Mouse (Mus musculus) spleen, adult 18-20 months (tissue): ENCODE measurements around the gene Gm10229.
"Not testable (repeated sequence)": the region's sequence is repeated elsewhere in the genome, so short reads cannot be mapped to it uniquely, and the experiment has no call there.

Experiments used
- DNase-seq, 2 experiments: peaks; one replicate each; pipeline ENCODE4 v3.0.0; 2022; ENCODE audit warnings: mixed read lengths in 2 of 2

The Gm10229 gene

DNA sequence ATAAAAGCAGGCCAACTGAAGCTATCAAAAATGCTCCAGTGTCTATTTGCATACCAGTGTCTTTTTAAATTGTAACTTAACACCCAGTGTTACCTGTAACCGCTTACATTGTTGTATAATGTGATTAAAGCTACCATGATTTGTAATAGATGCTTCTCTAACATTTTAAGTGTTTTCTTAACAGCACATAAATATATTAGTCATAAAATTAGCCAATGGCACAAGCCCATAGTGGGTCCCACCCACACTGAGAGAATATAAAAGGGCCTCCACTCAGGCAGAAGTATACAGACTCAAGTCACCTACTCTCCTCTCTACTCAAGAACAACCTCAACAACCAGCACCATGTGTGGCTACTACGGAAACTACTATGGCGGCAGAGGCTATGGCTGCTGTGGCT, at the start of gene Gm10229:
Gene Gm10229, plus strand, starts transcription at position 301 of the 400 bp plus-strand sequence.
- DNase-seq = not testable (repeated sequence)

DNA sequence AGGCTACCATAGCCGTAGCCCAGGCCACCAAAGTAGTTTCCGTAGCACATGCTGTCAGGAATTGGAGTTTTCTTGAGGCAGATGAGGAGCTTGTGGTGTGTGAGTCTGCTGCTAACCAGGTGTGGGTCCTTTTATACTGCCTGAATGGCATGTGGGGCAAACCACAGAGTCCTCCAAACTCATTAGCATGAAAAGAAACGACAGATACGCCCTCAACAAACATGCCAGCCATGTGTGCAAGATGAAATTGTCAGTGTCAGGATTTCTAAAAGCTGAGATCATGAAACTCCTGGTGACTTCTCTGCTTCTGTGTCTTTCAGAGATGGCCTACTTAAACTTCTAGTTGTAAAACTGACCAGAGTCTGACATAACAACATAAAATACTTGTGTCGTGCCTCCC, 4.4 kb upstream of the Gm10229 start, which contains the start of gene Krtap22-2:
Gene Krtap22-2, minus strand, starts transcription at position 101 of the 400 bp plus-strand sequence.
- no peak for DNase-seq

DNA sequence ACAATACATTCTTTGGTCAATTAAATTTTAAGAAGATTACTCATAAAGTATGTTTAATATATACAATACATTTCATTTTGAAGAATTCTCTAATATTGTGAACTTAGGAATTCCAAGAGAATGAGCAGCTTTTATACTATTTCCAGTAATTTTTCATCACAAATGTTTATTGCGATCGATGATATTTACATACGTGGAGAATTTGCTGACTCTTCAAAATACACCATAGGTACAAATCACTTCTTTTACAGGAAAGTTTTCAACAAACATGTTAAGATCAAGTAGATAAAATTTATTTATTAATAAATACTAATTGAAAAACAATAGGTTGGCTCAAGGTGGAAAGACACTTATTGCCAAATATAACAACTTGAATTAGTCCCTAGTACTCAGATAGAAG, 1.1 kb upstream of the Gm10229 start:
- DNase-seq = no peak

DNA sequence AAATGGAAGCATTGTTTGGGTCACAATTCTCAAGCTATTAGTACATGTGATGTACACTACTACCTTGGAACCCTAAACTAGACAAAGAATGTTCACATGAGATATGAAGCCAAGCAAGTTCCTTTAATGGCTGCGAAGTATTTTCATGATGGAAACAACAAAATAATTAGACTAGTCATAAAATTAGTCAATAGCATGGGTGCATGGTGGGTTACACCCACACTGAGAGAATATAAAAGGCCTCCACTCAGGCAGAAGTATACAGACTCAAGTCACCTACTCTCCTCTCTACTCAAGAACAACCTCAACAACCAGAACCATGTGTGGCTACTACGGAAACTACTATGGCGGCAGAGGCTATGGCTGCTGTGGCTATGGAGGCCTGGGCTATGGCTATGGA, 16.3 kb downstream of the Gm10229 start, which contains the start of gene Krtap6-1:
Gene Krtap6-1, plus strand, starts transcription at position 301 of the 400 bp plus-strand sequence.
- DNase-seq = not testable (repeated sequence)

GRCm38 (mm10) chr16:89041372-89041771, 26.3 kb downstream of the Gm10229 start, which contains the start of gene Gm10228:
Gene Gm10228, minus strand, starts transcription at chr16:89041472.
- DNase-seq = not testable (repeated sequence)

DNA sequence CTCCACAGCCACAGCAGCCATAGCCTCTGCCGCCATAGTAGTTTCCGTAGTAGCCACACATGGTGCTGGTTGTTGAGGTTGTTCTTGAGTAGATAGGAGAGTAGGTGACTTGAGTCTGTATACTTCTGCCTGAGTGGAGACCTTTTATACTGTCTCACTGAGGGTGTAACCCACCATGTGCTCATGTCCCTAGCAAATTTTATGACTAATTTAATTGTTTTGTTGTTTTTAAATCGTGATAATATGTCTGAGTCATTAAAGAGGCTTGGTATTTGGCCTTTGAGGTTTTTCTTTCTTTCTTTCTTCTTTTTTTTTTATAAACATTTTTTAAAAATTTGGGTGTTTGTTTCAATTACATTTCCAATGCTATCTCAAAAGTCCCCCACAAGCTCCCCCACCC, 32.7 kb downstream of the Gm10229 start, which contains the start of gene Krtap6-5:
Gene Krtap6-5, minus strand, starts transcription at position 101 of the 400 bp plus-strand sequence.
- no peak for DNase-seq

DNA sequence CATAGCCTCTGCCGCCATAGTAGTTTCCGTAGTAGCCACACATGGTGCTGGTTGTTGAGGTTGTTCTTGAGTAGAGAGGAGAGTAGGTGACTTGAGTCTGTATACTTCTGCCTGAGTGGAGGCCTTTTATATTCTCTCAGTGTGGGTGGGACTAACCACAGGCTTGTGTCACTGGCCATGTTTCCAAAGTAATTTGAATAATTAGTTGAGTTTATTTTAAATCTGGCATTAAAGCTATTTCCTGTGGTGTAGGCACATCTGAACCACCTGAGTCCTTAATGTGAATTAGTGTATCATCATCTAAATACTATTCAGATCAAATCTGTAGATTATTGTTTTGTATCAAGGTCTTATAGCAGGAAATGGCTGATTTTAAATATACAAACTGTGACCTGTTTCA, 48.8 kb downstream of the Gm10229 start, which contains the start of gene 1110025L11Rik:
Gene 1110025L11Rik, minus strand, starts transcription at position 101 of the 400 bp plus-strand sequence.
- DNase-seq = not testable (repeated sequence)
